Mouse (Mus musculus): ENCODE data around the gene Otub1. TPM values are rescaled to one million over a fixed set of nuclear protein-coding genes. Genes with fewer than 3 reads are reported as not detected.
A peak's percentile ranks its signal among the peaks of the same experiment; 100 is the strongest.

Otub1 gene
- polyA plus RNA-seq, 1 experiment from 2014 or later: 212 TPM

DNA sequence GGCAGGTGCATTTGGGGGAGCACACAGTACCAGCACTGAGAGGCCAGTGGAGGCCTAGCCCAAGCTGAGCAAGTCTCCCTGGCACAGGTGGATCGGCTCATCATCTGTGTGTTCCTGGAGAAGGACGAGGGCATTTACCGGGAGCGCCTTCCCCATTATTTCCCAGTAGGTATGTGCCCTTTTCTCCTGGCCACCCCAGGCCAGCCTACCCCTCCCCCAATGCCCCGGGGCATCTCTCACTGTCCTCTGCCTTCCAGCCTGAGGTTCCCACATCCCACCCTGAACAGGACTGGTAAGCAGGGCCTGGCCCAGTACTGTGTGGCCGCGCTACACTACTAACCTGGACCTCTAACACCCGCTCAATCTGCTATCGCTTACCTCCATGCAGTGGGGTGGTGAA is 8.7 kb downstream of the Otub1 start:
- WGBS: 86% methylated on average over 9 of the region's 9 CpGs
- Histone ChIP-seq H3K36me3 (peaks cover 49% of the 10 kb centered on the region), H3K27ac (no peak overlapping the region)

DNA sequence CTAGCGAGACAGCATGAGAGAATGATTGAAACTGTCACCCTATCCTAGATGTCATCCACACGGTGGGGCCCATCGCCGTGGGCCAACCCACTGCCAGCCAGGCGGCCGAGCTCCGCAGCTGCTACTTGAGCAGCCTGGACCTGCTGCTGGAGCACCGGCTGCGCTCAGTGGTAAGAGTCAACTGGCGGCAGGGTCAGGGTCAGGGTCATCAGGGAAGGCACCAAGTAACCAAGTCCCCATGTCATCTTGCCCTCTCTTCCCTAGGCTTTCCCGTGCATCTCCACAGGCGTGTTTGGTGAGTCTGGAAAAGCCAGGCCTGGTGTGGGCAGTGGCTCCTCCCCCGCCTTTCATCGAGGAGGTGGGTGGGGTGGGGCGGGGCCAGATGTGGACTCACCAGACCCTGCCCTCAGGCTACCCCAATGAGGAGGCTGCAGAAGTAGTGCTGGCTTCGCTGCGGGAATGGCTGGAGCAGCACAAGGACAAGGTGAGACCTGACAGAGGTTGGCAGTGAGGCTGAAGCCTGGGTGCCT is 9.3 kb downstream of the Otub1 start:
- peak; percentile 87 for DNase-seq (ENCODE audit: low spot score)
- Histone ChIP-seq H3K9me3 (no peaks in the 10 kb centered on the region), H3K4me1 (peaks cover 31% of the 10 kb centered on the region), H3K4me3 (peak overlapping the region; percentile 29), H3K27ac (peak overlapping the region; percentile 37; the same call in 1 of the 2 replicates), H3K36me3 (peaks cover 45% of the 10 kb centered on the region), H3K27me3 (ENCODE audit: insufficient read depth, poor library complexity, severe bottlenecking) (peaks cover 32% of the 10 kb centered on the region)
- 9% methylated on average over 17 of the region's 17 CpGs for WGBS

More for the DNA sequence above, 8.7 kb downstream of the Otub1 start:
- DNase-seq (ENCODE audit: low spot score): no peak
- Histone ChIP-seq H3K27me3 (ENCODE audit: insufficient read depth, poor library complexity, severe bottlenecking) (peaks cover 26% of the 10 kb centered on the region), H3K4me1 (peaks cover 34% of the 10 kb centered on the region), H3K4me3 (no peak overlapping the region), H3K9me3 (no peaks in the 10 kb centered on the region)

DNA sequence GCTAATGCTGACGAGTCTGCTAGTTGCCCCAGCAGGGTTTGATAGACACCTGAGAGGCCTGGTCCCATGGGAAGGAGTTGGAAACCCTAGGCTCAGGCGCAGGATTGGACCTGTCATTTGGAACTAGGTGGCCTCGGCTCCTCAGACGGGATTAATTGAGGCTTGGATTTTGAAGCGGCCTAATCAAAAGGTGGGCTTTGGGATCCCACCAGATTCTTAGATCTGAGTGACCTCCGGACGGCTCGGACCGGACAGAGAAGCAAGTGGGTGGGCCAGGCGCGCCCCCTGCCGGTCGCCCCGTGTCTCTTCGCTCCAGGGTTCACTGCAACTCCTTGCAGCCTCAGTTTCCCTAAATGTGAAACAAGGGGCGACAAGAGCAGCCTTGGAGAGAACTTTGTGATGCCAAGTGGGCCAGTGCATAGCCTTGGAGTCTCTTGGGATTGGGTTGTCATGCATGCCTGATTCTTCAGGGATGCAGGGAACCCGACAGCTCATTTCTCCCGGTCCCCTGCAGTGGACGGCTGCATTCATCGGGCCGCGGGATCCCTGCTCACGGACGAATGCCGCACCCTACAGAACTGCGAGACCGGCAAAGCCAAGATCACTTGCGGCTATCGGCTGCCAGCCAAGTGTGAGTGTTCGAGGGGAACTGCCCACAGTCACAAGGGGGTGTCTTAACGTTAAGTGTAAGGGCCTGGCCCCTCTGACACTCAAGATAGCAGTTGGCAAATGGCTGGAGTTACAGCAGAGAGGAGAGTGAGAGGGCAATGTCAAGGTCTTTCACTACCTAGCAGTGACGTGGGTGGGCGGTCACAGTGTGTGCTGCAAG is 10.0 kb downstream of the Otub1 start:
- 14% methylated on average over 33 of the region's 33 CpGs for WGBS
- Histone ChIP-seq H3K9me3 (no peaks in the 10 kb centered on the region), H3K27me3 (ENCODE audit: insufficient read depth, poor library complexity, severe bottlenecking) (peaks cover 39% of the 10 kb centered on the region), H3K27ac (no peak overlapping the region), H3K36me3 (peaks cover 38% of the 10 kb centered on the region), H3K4me1 (peaks cover 36% of the 10 kb centered on the region), H3K4me3 (peak overlapping the region; percentile 29; the same call in 1 of the 2 replicates)
- DNase-seq (ENCODE audit: low spot score): peak; percentile 86

DNA sequence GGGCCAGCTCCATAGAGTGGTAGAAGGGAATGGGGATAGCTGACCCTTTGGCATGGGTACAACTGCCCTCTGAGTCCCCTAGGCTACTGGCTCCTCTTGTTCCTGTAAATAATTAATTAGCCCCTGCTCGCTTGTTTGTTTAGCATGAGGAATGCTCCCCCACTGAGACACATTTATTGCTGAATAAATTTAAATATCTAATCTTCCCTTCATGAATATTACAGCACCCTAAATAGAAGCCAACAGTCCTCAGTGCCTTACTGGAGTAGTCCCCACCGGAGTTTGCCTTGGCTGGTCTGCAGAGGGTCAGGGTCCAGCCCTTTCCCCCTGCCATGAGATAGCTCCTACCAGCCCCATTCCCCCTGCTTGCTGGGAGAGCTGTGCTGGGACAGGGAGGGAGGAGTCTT is 13.6 kb downstream of the Otub1 start:
- Histone ChIP-seq H3K4me3 (no peak overlapping the region), H3K4me1 (peaks cover 37% of the 10 kb centered on the region), H3K36me3 (peaks cover 3% of the 10 kb centered on the region), H3K27me3 (ENCODE audit: insufficient read depth, poor library complexity, severe bottlenecking) (peaks cover 70% of the 10 kb centered on the region), H3K9me3 (no peaks in the 10 kb centered on the region), H3K27ac (no peak overlapping the region)
- DNase-seq (ENCODE audit: low spot score): no peak
- 59% methylated on average over 2 of the region's 2 CpGs for WGBS

DNA sequence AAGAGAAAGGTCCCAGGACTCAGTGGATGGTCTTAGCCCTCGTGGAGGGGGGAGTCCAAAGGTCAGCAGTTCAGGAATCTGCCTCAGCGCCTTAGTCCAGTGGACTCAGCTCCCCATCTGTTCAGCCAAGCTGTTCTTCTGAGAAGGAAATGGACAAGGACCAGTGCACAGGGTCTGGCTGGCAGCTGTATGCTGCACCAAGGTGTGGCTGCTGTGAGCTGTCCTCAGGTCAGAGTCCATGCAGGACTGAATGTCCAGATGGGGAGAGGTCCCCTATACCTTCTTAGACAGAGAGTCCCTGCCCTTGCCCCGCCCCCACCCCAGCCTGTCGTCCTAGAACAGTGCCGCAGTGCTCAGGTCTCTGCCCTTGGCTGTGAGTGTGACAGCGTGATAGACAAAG is 14.5 kb downstream of the Otub1 start:
- H3K27ac ChIP-seq: no peak overlapping the region
- H3K27me3 ChIP-seq (ENCODE audit: insufficient read depth, poor library complexity, severe bottlenecking): peaks cover 79% of the 10 kb centered on the region
- H3K36me3 ChIP-seq: no peaks in the 10 kb centered on the region
- H3K4me1 ChIP-seq: peaks cover 30% of the 10 kb centered on the region
- whole genome bisulfite sequencing: 46% methylated on average over 6 of the region's 6 CpGs
- H3K9me3 ChIP-seq: no peaks in the 10 kb centered on the region
- H3K4me3 ChIP-seq: no peak overlapping the region
- no peak for DNase-seq (ENCODE audit: low spot score)

DNA sequence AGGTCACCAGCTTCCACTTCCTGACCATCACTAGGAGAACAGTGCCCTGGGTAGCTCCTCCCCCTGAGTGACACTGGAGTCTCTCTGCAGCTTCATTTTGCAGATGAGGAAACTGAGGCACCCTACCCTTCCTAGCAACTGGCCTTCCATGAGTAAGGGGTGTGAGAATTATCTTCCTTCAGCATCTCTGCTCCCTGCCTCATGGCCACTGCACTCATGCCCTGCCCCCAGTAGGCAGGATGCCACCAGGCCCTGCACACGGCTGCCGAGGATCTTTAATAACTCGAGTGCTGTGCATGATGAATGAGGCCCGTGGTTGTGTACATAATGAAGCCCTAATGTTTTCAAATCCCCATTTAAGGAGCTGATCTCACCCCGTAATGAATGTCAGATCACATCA is 15.1 kb downstream of the Otub1 start:
- no peak for DNase-seq (ENCODE audit: low spot score)
- peaks cover 29% of the 10 kb centered on the region for H3K4me1 ChIP-seq

DNA sequence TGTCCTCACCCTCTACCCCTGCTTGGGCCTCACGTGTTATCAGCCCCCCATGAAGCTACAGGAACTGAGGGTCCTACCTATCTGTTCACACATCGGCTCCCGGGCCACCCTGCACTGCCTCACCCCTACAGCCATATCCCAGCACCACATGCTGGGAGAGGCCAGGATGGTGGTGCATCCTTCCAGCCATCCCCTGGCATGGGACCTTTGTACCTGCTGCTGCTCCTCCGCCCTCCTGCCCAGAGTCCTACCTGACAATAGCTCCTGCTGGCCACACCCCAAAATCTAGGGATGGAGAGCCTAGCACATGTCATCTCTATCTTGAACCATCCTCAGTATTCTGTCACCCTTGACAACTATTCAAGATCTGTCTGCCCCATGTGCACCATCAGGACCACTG is 17.1 kb downstream of the Otub1 start:
- no peak for DNase-seq (ENCODE audit: low spot score)
- Histone ChIP-seq H3K27me3 (ENCODE audit: insufficient read depth, poor library complexity, severe bottlenecking) (peaks cover 95% of the 10 kb centered on the region), H3K4me1 (peaks cover 33% of the 10 kb centered on the region), H3K36me3 (no peaks in the 10 kb centered on the region), H3K9me3 (no peaks in the 10 kb centered on the region), H3K27ac (no peak overlapping the region), H3K4me3 (no peak overlapping the region)
- WGBS: 51% methylated on average over 4 of the region's 4 CpGs

More for the DNA sequence above, 15.1 kb downstream of the Otub1 start:
- Histone ChIP-seq H3K27me3 (ENCODE audit: insufficient read depth, poor library complexity, severe bottlenecking) (peaks cover 86% of the 10 kb centered on the region), H3K36me3 (no peaks in the 10 kb centered on the region), H3K27ac (no peak overlapping the region), H3K4me3 (no peak overlapping the region), H3K9me3 (no peaks in the 10 kb centered on the region)
- 77% methylated on average over 5 of the region's 5 CpGs for WGBS

DNA sequence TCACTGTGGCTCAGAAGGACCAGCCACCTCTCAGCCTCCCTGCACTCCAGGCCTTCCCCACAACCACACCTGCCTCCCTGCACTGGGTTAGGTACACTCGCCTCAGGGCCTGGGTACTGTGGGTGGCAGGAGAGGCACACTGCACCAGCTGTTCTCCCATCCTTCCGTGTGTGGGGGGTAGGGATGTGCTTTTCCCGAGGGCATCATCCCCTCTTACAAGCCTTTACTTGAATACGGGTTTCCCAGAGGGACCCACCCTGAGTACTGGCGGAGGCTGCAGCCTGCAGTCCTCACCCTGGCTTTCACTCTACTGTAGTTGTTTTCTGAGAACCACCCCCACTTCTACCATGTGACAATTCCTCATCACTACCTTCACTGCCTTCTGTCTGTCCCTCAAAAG is 19.0 kb downstream of the Otub1 start:
- H3K4me3 ChIP-seq: no peak overlapping the region
- peak overlapping the region; percentile 24 for H3K27ac ChIP-seq
- H3K36me3 ChIP-seq: no peaks in the 10 kb centered on the region
- peaks cover 45% of the 10 kb centered on the region for H3K4me1 ChIP-seq
- H3K27me3 ChIP-seq (ENCODE audit: insufficient read depth, poor library complexity, severe bottlenecking): peaks cover 95% of the 10 kb centered on the region
- WGBS: 57% methylated on average over 5 of the region's 5 CpGs
- no peaks in the 10 kb centered on the region for H3K9me3 ChIP-seq
- DNase-seq (ENCODE audit: low spot score): no peak

DNA sequence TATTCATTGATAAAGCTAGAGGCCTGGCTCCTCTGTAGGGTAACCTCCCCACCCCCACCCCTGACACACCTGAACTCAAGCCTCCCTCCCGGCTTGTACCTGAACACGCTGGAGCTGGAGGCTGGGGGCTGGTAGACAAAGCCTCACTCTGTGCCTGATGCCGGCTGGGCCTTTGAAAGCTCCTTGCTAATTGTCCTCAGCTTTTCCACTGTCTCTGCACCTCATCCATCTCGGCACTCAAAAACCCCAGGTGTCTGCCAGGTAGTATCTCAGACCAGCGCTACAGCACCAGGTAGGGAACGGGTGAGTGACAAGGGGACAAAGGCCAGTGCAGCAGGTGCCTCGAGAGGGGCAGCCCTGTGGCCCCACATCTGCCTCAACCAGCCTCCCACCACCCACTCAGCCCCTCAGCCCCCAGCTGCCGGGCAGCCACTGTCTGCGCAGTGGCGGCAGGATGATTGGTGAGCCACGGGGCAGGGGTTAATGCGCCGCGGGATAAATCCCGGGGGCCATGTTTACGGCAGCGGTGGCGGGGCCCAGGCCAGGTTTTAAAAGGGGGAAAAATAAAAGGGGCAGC is 20.3 kb downstream of the Otub1 start:
- Histone ChIP-seq H3K36me3 (no peaks in the 10 kb centered on the region), H3K9me3 (no peaks in the 10 kb centered on the region), H3K4me1 (peaks cover 47% of the 10 kb centered on the region), H3K4me3 (no peak overlapping the region), H3K27ac (peak overlapping the region; percentile 11; the same call in 1 of the 2 replicates), H3K27me3 (ENCODE audit: insufficient read depth, poor library complexity, severe bottlenecking) (peaks cover 95% of the 10 kb centered on the region)
- 14% methylated on average over 18 of the region's 18 CpGs for WGBS
- DNase-seq (ENCODE audit: low spot score): no peak

DNA sequence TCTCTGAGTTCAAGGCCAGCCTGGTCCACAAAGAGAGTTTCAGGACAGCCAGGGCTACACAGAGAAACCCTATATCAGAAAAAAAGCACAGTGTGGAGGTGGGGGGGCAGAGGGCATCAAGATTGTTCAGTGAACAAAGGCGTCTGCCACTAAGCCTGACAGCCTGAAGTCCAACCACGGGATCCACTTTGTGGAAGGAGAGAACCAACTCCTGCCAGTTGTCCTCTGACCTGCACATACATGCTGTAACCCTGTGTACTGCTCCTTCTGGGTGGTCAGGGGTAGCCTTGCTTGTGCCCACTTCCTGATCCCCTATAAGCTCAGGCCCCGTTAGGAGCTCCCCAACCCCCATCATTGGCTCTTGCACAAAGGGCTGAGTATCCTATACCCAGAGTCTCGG is 21.1 kb downstream of the Otub1 start:
- Histone ChIP-seq H3K27ac (no peak overlapping the region; the same call in 1 of the 2 replicates), H3K36me3 (no peaks in the 10 kb centered on the region), H3K9me3 (no peaks in the 10 kb centered on the region), H3K4me3 (no peak overlapping the region), H3K4me1 (peaks cover 49% of the 10 kb centered on the region), H3K27me3 (ENCODE audit: insufficient read depth, poor library complexity, severe bottlenecking) (peaks cover 98% of the 10 kb centered on the region)
- WGBS: 48% methylated on average over 4 of the region's 4 CpGs
- no peak for DNase-seq (ENCODE audit: low spot score)

DNA sequence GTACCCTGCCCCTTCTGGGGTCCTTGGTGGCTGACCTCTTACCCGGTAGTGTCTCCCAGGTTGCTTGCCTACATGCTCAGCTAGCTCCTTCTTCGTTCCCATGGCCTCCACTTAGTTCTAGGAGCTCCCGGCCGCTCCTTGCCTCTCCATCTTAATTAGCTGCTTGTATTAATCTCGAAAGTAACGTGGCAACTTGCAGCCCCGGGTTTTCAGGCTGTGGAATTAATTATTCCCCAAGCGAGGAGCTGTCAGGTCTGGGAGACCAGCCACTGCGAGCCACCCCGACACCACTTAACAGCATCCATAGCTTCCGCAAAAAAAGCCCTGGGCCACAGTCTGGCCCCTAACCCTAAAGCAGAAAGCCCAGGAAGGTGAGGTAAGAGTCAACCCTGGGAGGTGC is 22.7 kb downstream of the Otub1 start:
- no peak overlapping the region for H3K4me3 ChIP-seq
- no peak for DNase-seq (ENCODE audit: low spot score)
- WGBS: 48% methylated on average over 11 of the region's 11 CpGs
- no peaks in the 10 kb centered on the region for H3K9me3 ChIP-seq
- peaks cover 53% of the 10 kb centered on the region for H3K4me1 ChIP-seq
- no peak overlapping the region for H3K27ac ChIP-seq
- H3K27me3 ChIP-seq (ENCODE audit: insufficient read depth, poor library complexity, severe bottlenecking): peaks cover 98% of the 10 kb centered on the region
- no peaks in the 10 kb centered on the region for H3K36me3 ChIP-seq

DNA sequence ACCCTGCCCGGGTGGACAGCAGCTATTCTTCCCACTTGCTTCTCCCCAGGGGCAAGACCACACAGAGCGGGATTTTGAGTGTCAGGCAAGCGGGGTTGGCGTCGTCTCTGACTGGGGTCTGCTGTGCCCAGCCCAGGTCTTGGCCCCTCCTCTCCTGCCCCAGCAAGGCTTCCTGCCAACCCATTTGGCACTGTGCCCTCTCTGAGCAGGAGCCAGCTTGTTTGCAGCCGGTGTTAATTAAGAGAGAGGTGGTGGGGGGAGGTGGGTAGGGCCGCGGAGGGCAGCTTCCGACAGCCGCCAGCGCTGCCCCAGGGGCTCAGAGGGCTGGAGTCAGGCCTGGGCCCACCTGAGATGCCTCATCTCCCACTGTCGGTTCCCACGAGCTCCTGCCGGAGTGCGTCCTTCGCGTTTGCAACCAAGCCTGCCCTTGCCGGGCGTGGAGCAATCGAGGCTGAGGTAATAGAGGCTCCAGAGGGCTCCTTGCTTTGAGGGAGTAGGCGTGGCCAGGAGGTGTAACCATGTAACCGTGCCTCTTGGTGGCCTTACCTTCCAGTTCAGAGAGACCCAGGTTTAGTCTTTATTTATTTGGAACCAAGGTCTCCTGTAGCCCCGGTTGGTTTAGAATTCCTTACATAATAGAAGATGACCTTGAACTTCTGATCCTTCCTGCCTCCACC is 23.7 kb downstream of the Otub1 start:
- Histone ChIP-seq H3K36me3 (no peaks in the 10 kb centered on the region), H3K27ac (peak overlapping the region; percentile 62), H3K4me3 (peak overlapping the region; percentile 36), H3K27me3 (ENCODE audit: insufficient read depth, poor library complexity, severe bottlenecking) (peaks cover 97% of the 10 kb centered on the region), H3K9me3 (no peaks in the 10 kb centered on the region), H3K4me1 (peaks cover 53% of the 10 kb centered on the region)
- no peak for DNase-seq (ENCODE audit: low spot score)
- WGBS: 7% methylated on average over 23 of the region's 23 CpGs

DNA sequence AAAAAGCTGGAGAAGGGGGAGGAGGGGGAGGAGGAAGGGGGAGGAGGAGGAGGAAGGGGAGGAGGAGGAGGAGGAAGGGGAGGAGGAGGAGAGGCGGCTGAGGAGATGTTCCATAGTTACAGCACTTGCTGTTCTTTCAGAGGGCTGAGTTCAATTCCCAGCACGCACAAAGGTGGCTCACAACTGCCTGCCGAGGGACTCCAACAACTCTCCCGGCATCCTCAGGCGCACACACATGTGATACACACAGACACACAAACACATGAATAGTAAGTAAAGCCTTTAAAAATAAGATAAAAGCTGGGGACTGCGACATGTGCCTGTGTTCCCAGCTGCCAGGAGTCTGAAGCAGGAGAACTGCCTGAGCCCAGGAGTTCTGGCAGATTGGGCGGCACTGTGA is 24.6 kb downstream of the Otub1 start:
- no peak for DNase-seq (ENCODE audit: low spot score)
- H3K36me3 ChIP-seq: no peaks in the 10 kb centered on the region
- no peak overlapping the region for H3K4me3 ChIP-seq
- peaks cover 53% of the 10 kb centered on the region for H3K4me1 ChIP-seq
- H3K9me3 ChIP-seq: no peaks in the 10 kb centered on the region
- H3K27me3 ChIP-seq (ENCODE audit: insufficient read depth, poor library complexity, severe bottlenecking): peaks cover 92% of the 10 kb centered on the region
- H3K27ac ChIP-seq: no peak overlapping the region
- 66% methylated on average over 7 of the region's 7 CpGs for WGBS
